ENCODE assay signal across 20 mouse cellular contexts in genomic region chr17:56522744-56523143, GRCm38 (mm10). TPM values are rescaled to one million over a fixed set of nuclear protein-coding genes. Genes with fewer than 3 reads are reported as not detected.
"Had no signal": no experiment of that assay in that cellular context is flagged by ENCODE, and none has a peak within 500 bp of the region (broad histone marks: within the 10 kb centered on the region; RNA-seq: fewer than 3 reads in every experiment).

No protein-coding gene starts in this region.

- H3K27ac ChIP-seq: kidney, embryonic 15.5 days; liver, embryonic 15.5 days; midbrain, embryonic 13.5 days; neural tube, embryonic 12.5 days; stomach, embryonic 15.5 days had no signal

- H3K27me3 ChIP-seq: liver, embryonic 15.5 days; neural tube, embryonic 12.5 days; stomach, embryonic 15.5 days had no signal

- ATAC-seq: inflammation-experienced regulatory T-cells, adult 6 months; lung, postnatal 0 days; midbrain, embryonic 13.5 days had no signal

- H3K9ac ChIP-seq: kidney, embryonic 15.5 days; liver, embryonic 15.5 days; midbrain, embryonic 13.5 days; neural tube, embryonic 12.5 days; stomach, embryonic 15.5 days had no signal

- H3K4me3 ChIP-seq: kidney, embryonic 15.5 days; liver, embryonic 15.5 days; midbrain, embryonic 13.5 days; neural tube, embryonic 12.5 days; stomach, embryonic 15.5 days had no signal

- H3K9me3 ChIP-seq: kidney, embryonic 15.5 days; liver, embryonic 15.5 days; midbrain, embryonic 13.5 days; stomach, embryonic 15.5 days had no signal

- H3K4me1 ChIP-seq: kidney, embryonic 15.5 days; liver, embryonic 15.5 days; midbrain, embryonic 13.5 days; neural tube, embryonic 12.5 days; stomach, embryonic 15.5 days had no signal

- H3K36me3 ChIP-seq: kidney, embryonic 15.5 days; liver, embryonic 15.5 days; midbrain, embryonic 13.5 days; neural tube, embryonic 12.5 days; stomach, embryonic 15.5 days had no signal

- DNase-seq: kidney, adult 18-20 months; kidney, postnatal 14 days; lung, adult 2 months; lung, postnatal 36 days; right cerebral cortex, adult 18-20 months; right cerebral cortex, postnatal 25 days; spleen, adult 18-20 months; thymus, adult 2 months; thymus, postnatal 25 days had no signal

- H3K4me2 ChIP-seq: kidney, embryonic 15.5 days; liver, embryonic 11.5 days; liver, embryonic 15.5 days; midbrain, embryonic 13.5 days; neural tube, embryonic 12.5 days; stomach, embryonic 15.5 days had no signal

RNA-seq across cellular contexts. Expression of gene Znrf4, which starts 10.5 kb away (rescaled TPM):
- polyA plus RNA-seq: inflammation-experienced regulatory T-cells, adult 6 months; kidney, embryonic 15.5 days; large intestine, adult 2 months; limb, embryonic 14.5 days; liver, embryonic 11.5 days; liver, embryonic 15.5 days; lung, postnatal 0 days; midbrain, embryonic 13.5 days; neural tube, embryonic 12.5 days; stomach, embryonic 15.5 days; urinary bladder, adult 2 months had no signal
